Mouse (Mus musculus) liver, embryonic 16.5 days (tissue): ENCODE data around the gene Plscr1. TPM values are rescaled to one million over a fixed set of nuclear protein-coding genes. Genes with fewer than 3 reads are reported as not detected.
A peak's percentile ranks its signal among the peaks of the same experiment; 100 is the strongest.

Experiments
- ATAC-seq: fragments of 200-750 bp; cut with Nextera tagmentation; 2 replicates; pipeline ENCODE4 v1.8.0; 2017; ENCODE audit warnings: low read depth, mild to moderate bottlenecking, moderate number of reproducible peaks, moderate library complexity
- H3K27ac ChIP-seq: fragments of 300-500 bp; sonication (generic); 2 replicates; pipeline ENCODE4 v1.5.1; 2014; ENCODE audit warnings: mild to moderate bottlenecking, low read length
- H3K27me3 ChIP-seq: fragments of 300-500 bp; sonication (generic); 2 replicates; pipeline ENCODE4 v1.6.1; 2014; ENCODE audit warnings: low read depth, low read length, mixed read lengths; ENCODE audit not compliant: control insufficient read depth, insufficient read depth
- H3K36me3 ChIP-seq: fragments of 300-500 bp; sonication (generic); 2 replicates; pipeline ENCODE4 v1.6.1; 2014; ENCODE audit warnings: mild to moderate bottlenecking; ENCODE audit not compliant: control insufficient read depth, insufficient read depth
- H3K4me1 ChIP-seq: fragments of 300-500 bp; sonication (generic); 2 replicates; pipeline ENCODE4 v1.6.1; 2014; ENCODE audit warnings: low read depth, low read length, mixed read lengths; ENCODE audit not compliant: control insufficient read depth
- H3K4me2 ChIP-seq: fragments of 300-500 bp; sonication (generic); 2 replicates; pipeline ENCODE4 v1.6.1; 2014; ENCODE audit warnings: low read depth, low read length, mixed read lengths
- H3K4me3 ChIP-seq: fragments of 300-500 bp; sonication (generic); 2 replicates; pipeline ENCODE4 v1.5.1; 2014; ENCODE audit warnings: low read depth, mild to moderate bottlenecking, low read length
- H3K9ac ChIP-seq: fragments of 300-500 bp; sonication (generic); 2 replicates; pipeline ENCODE4 v1.6.1; 2014; ENCODE audit warnings: low read depth, low read length
- H3K9me3 ChIP-seq: fragments of 300-500 bp; sonication (generic); replicated peaks from 2 replicates; pipeline ENCODE4 v1.6.1; 2016; ENCODE audit warnings: low read length; ENCODE audit not compliant: control insufficient read depth
- WGBS: fragments of 180-500 bp; shearing (Covaris S2); extraction: QIAGEN DNeasy Blood & Tissue Kit; methylation state at CpG from one replicate; pipeline ENCODE4 v1.1.7; 2014; ENCODE audit not compliant: insufficient replicate concordance; 5-methylcytosine and 5-hydroxymethylcytosine counted together
- polyA plus RNA-seq: library from polyadenylated mRNA; unstranded; fragments of >200 nt; fragmentation: Nextera tagmentation; extraction: Ambion mirVana; gene quantifications from 2 replicates; pipeline ENCODE4 v1.2.1, GENCODE M21; 2015

Plscr1 gene
- polyA plus RNA-seq, 1 experiment from 2014 or later = 25.4 TPM

DNA sequence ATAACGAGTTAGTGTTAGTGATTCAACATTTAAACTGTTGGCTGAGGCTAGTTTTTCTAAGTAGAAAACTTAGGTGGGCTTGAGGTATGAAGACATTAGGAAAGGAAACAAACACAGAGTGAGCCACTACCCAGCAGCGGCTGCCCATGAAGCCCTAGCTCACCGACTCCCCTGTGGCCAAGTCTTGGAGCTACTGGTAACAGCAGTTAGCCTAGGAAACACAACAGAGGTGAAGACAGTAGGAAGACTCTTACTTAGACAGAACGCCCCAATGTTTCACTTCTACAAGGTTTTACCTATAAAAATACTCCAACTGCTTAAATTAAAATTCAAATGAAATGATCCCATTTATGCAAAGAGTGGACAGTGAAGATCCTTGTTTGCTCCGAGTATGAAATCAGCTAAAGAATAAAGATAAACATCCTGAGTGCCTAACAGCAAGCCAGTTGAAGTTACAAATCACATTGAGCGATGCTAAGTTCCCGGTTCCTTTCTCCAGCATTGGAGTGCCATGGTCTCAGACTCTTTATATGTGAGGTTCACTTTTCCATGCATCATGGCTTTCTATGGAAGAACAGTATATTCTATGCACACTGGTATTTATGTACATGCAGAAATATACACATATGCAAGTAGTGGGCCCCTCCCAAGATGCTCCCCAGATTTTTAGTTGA is 640 bp upstream of the Plscr1 start:
- ATAC-seq = no peak
- H3K9me3 ChIP-seq = no peaks in the 10 kb centered on the region
- H3K4me2 ChIP-seq = no peak overlapping the region
- H3K4me3 ChIP-seq = no peak overlapping the region
- peaks cover 5% of the 10 kb centered on the region for H3K4me1 ChIP-seq
- no peak overlapping the region for H3K9ac ChIP-seq
- WGBS = 57% methylated on average over 7 of the region's 7 CpGs
- no peak overlapping the region for H3K27ac ChIP-seq
- H3K36me3 ChIP-seq = no peaks in the 10 kb centered on the region
- no peaks in the 10 kb centered on the region for H3K27me3 ChIP-seq

- H3K27me3 ChIP-seq = no peaks in the 10 kb centered on the region
- H3K4me3 ChIP-seq = peak overlapping the region; percentile 72
- peak overlapping the region; percentile 69 for H3K9ac ChIP-seq
- peaks cover 10% of the 10 kb centered on the region for H3K4me1 ChIP-seq
- no peaks in the 10 kb centered on the region for H3K9me3 ChIP-seq
- under 1% methylated on average over 40 of the region's 40 CpGs for WGBS
- peak overlapping the region; percentile 69 for H3K4me2 ChIP-seq
- H3K27ac ChIP-seq = peak overlapping the region; percentile 91
- no peaks in the 10 kb centered on the region for H3K36me3 ChIP-seq
- ATAC-seq = peak; percentile 78
Observed at GRCm38 (mm10) chr9:92249987-92250772, 630 bp downstream of the Plscr1 start.

GRCm38 (mm10) chr9:92252718-92253117 is 3.2 kb downstream of the Plscr1 start:
- no peaks in the 10 kb centered on the region for H3K36me3 ChIP-seq
- H3K4me1 ChIP-seq = peaks cover 10% of the 10 kb centered on the region
- ATAC-seq = no peak
- peak overlapping the region; percentile 26; the same call in 1 of the 2 replicates for H3K4me2 ChIP-seq
- no peaks in the 10 kb centered on the region for H3K9me3 ChIP-seq
- no peak overlapping the region for H3K27ac ChIP-seq
- no peak overlapping the region for H3K4me3 ChIP-seq
- no peaks in the 10 kb centered on the region for H3K27me3 ChIP-seq
- WGBS = 29% methylated on average over 5 of the region's 5 CpGs
- H3K9ac ChIP-seq = no peak overlapping the region

DNA sequence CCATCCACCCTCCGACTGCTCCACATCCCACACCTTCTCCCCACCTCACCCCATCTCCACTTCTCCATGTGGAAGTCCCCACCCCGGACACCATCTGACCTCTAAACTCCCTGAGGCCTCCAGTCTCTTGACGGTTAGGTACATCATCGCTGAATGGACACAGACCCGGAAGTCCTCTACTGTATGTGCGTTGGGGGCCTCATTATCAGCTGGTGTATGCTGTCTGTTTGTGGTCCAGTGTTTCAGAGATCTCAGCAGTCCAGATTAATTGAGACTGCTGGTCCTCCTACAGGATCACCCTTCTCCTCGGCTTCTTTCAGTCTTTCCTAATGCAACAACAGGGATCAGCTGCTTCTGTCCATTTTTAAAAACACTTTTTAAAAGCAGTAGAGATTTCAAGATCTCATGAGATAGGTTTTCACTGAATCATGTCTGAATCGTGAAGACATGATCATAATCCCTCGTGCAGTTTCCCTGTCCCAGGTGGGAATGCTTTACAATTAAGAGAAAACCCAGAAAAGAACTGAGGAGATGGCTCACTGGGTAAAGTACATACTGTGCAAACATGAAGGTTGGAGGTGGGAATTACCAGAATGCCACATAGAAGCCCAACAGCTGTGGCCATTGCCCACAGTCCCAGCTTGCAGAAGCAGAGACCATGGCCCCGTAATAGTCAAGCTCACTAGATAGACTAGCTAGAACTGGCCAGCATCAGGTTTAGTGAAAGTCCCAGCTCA is 4.2 kb downstream of the Plscr1 start:
- H3K9me3 ChIP-seq = no peaks in the 10 kb centered on the region

GRCm38 (mm10) chr9:92260481-92261159 is 11.1 kb downstream of the Plscr1 start:
- no peak for ATAC-seq
- no peaks in the 10 kb centered on the region for H3K9me3 ChIP-seq
- no peak overlapping the region for H3K4me2 ChIP-seq
- WGBS = 43% methylated on average over 7 of the region's 7 CpGs
- peaks cover 3% of the 10 kb centered on the region for H3K4me1 ChIP-seq
- H3K27me3 ChIP-seq = no peaks in the 10 kb centered on the region
- H3K36me3 ChIP-seq = no peaks in the 10 kb centered on the region; the same call in 1 of the 2 replicates
- H3K9ac ChIP-seq = no peak overlapping the region
- no peak overlapping the region for H3K27ac ChIP-seq
- no peak overlapping the region for H3K4me3 ChIP-seq

More for the DNA sequence above, 4.2 kb downstream of the Plscr1 start:
- ATAC-seq = no peak
- H3K36me3 ChIP-seq = no peaks in the 10 kb centered on the region
- no peak overlapping the region for H3K9ac ChIP-seq
- H3K4me2 ChIP-seq = peak overlapping the region; percentile 40
- no peak overlapping the region for H3K27ac ChIP-seq
- 36% methylated on average over 10 of the region's 10 CpGs for WGBS
- H3K4me1 ChIP-seq = peaks cover 10% of the 10 kb centered on the region
- no peaks in the 10 kb centered on the region for H3K27me3 ChIP-seq
- H3K4me3 ChIP-seq = no peak overlapping the region

- 58% methylated on average over 4 of the region's 4 CpGs for WGBS
- H3K9me3 ChIP-seq = no peaks in the 10 kb centered on the region
- H3K27ac ChIP-seq = peak overlapping the region; percentile 58
- H3K27me3 ChIP-seq = no peaks in the 10 kb centered on the region
- H3K4me3 ChIP-seq = peak overlapping the region; percentile 35
- no peak overlapping the region for H3K9ac ChIP-seq
- H3K4me2 ChIP-seq = peak overlapping the region; percentile 46
- ATAC-seq = peak; percentile 28; the same call in 1 of the 2 replicates
- H3K36me3 ChIP-seq = peaks cover 6% of the 10 kb centered on the region; the same call in 1 of the 2 replicates
- peaks cover 4% of the 10 kb centered on the region for H3K4me1 ChIP-seq
Observed at GRCm38 (mm10) chr9:92265719-92266118, 16.2 kb downstream of the Plscr1 start.

DNA sequence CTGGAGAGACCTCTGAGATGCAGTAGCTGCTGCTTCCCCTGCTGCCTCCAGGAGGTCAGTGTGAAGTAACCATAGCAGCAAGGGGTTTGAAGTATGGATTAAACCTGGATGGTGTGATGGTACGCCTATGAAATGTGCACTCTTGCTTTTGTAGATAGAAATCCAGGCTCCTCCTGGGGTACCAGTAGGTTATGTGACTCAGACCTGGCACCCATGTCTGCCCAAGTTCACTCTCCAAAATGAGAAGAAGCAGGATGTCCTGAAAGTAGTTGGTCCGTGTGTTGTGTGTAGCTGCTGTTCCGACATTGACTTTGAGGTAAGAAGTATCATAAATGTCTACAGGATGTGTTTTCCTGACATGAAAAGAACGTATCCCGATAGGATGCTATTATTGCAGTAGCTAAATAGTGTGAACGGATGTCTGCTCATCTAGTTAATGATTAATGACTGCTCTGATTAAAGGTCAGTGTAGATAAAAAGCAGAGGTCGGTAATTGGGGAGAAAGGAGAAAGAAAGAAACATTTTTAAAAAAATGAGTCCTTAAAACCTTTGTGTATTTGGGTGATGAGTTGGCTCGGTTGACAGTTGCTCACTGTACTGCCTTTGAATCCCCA is 17.1 kb downstream of the Plscr1 start:
- ATAC-seq = peak; percentile 55; the same call in 1 of the 2 replicates
- H3K4me1 ChIP-seq = peaks cover 4% of the 10 kb centered on the region
- H3K9me3 ChIP-seq = no peaks in the 10 kb centered on the region
- no peak overlapping the region for H3K9ac ChIP-seq
- H3K4me3 ChIP-seq = no peak overlapping the region
- H3K36me3 ChIP-seq = peaks cover 7% of the 10 kb centered on the region; the same call in 1 of the 2 replicates
- H3K27me3 ChIP-seq = no peaks in the 10 kb centered on the region
- H3K27ac ChIP-seq = peak overlapping the region; percentile 58
- WGBS = 64% methylated on average over 8 of the region's 8 CpGs
- H3K4me2 ChIP-seq = no peak overlapping the region

GRCm38 (mm10) chr9:92267732-92268131 is 18.2 kb downstream of the Plscr1 start:
- Histone ChIP-seq H3K9me3 (no peaks in the 10 kb centered on the region), H3K27me3 (no peaks in the 10 kb centered on the region), H3K36me3 (peaks cover 7% of the 10 kb centered on the region; the same call in 1 of the 2 replicates), H3K4me1 (peaks cover 4% of the 10 kb centered on the region), H3K27ac (no peak overlapping the region), H3K9ac (no peak overlapping the region), H3K4me2 (no peak overlapping the region), H3K4me3 (no peak overlapping the region)
- ATAC-seq = no peak
- 85% methylated on average over 1 of the region's 1 CpGs for WGBS
